Mouse (Mus musculus): ENCODE measurements around the gene Ahr. TPM values are rescaled to one million over a fixed set of nuclear protein-coding genes. Genes with fewer than 3 reads are reported as not detected.

Ahr gene
- total RNA-seq, 2 experiments from 2014 or later = 7.4 to 8.0 TPM

DNA sequence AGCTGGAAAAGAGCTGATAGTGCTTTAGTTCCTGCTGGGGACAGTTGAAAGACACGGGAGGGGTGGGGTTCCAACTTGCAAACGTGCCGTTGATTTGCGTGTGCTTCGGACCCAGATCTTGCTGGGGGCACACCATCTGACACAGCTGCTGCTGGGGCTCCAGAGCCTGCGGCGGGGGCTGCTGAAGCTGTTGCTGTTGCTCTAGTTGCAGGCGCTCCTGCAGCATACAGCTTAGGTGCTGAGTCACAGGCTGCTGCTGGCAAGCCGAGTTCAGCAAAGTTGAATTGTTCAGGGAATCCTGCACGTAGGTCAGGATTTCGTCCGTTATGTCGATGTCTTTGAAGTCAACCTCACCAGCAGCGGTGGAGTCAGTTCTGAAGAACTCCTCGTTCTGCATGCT is 30.8 kb downstream of the Ahr start:
- DNase-seq (ENCODE audit: low spot score in 2 of 2) = peak in 1 of 2 experiments; percentile 11

DNA sequence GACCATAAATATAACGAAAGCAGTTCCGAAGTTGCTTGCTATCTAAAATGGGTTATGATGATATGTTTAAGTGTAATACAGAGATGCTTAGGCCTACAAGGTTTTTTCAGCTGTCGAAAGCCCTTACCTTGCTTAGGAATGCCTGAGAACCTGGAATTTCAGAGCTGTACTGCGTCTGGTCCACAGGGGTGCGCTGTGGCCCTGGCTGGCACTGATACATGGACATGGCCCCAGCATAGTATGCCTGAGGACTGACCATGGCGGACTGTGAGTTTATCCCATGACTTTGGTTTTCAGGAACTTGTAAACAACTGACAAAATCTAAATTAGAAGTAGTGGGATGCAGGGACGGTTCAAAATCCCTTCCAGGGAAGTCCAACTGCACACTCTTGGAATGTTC is 31.3 kb downstream of the Ahr start:
- DNase-seq (ENCODE audit: low spot score in 2 of 2) = no peak

DNA sequence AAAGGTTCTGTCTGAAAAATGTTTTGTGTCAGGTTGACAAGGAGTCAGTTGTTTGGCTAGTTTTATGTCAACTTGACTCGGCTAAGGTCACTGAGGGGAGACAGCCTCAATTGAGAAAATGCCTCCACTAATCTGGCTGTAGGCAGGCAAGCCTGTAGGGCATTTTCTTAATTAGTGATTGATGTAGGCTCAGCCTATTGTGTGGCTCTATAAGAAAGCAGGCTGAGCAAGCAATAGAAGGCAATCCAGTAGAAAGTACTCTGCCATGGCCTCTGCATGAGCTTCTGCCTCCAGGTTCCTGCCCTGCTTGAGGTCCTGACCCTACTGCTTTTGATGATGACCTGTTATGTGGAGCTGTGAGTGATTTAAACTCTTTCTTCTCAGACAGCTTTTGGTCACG is 33.4 kb downstream of the Ahr start:
- no peak for DNase-seq (ENCODE audit: low spot score in 2 of 2)

DNA sequence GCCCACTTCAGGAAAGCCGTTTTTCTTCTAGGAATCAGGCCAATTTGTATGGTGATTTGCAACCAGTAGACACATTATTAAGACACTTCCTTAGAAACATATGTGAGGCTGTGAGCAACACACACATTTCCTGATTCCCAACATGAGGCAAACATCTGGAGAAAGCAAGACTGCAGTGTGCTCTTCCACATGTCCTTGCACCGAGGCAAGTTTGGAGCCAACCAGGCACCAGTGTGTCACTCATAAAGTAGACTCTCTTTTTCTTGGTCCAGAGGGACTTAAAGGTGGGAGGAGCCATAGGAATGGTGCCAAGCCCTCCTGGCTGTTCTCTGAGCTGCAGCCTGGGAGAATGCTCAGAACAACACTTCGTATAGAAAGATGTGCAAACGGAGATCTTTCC is 39.6 kb downstream of the Ahr start:
- peak in 1 of 2 experiments; percentile 39 for DNase-seq (ENCODE audit: low spot score in 2 of 2)

DNA sequence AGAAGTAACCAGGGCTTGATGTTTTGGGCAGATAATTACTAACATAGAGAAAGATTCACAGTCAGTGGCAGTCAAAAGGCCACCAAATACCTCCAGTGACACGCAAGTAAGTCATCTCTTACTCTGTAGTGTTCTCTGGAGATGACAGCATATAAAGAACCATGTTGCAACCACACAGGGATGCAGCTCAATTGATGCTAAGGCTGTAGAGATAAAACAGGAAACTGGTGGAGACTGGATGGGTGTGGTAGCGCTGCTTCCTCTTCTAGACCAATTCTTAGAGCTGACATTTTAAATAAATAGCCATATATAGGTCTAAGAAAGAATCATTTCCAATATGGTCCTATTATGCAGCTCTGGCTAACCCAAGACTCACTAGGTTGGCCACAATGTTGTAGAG is 54.1 kb downstream of the Ahr start:
- DNase-seq (ENCODE audit: low spot score in 2 of 2) = no peak

DNA sequence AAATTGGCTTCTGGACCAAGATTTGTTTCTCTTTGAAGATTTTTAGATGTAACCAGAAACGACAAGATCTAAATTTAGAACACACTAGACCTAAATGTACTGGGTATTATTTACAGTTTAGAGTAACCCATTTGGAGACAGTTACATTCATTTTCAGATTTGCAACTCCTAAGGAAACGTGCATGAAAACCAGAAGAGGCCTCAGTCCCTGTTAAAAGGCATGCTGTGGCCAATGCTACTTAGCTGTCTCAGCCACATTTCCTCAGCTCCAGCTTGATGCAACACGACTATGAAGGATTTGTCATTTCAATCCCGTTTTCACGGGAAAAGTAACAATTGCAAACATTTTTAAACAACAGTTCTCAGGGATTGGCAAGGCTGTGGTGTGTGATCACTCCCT is 55.9 kb downstream of the Ahr start:
- no peak for DNase-seq (ENCODE audit: low spot score in 2 of 2)

DNA sequence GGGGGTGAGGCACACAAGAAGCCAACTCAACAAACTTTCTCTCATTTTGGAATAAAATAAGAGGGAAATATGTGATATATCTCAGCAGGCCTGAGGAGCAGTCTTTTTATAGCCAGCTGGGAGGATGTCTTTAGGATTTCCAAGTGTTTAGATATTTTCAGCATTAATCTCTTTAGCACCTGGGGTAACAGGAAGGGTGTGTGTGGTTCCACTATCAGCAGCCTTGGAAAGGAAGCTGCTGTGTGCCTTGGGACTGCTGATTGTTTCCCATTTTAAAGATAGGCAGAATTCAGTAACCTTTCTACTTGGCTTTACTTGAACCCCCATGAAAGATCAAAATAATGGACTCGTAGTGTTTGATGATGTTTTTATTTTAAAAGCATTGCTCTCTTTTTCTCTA is 71.4 kb downstream of the Ahr start:
- DNase-seq (ENCODE audit: low spot score in 2 of 2) = no peak

DNA sequence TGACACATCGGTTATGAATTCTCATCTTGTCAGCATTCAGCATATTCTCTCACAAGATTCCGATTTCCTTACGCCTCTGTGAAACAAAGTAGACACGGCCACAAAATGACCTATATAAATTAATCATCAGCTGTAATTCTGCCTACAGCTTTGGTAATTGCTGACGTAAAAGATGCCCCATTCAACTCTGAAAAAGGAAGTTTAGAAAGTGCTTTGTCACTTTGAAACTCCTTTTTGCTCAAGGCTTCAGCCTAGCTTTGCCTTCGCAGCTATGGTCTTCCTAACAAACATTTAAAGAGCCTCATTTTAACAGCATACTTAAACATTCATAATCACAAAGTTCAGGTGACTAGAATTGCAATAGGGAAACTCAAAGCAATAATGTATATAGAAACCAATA is 72.2 kb downstream of the Ahr start:
- DNase-seq (ENCODE audit: low spot score in 2 of 2) = no peak

DNA sequence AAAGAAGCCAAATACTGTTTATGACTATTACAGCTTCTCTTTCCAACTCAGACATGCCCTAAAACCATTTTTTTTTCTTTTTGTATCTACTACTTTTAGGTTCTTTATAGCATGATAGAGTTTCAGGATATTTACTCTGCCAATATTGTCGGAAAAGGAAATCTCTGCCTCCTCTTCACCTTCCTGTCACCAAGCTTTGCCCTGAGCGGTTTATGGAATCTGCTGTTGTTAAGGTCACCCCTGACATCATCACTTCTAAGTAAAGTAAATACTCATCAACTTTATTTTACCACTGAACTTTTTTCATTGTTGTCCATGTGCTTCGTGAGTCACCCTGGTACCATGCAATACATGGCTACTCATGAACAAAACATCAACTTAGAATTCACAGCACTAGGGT is 75.2 kb downstream of the Ahr start:
- DNase-seq (ENCODE audit: low spot score in 2 of 2) = no peak

Measured in gastrocnemius, postnatal 4 days (tissue).